Mouse (Mus musculus): ENCODE measurements around the gene Pdia6.

Pdia6 gene

GRCm38 (mm10) chr12:17265971-17266672 is at the start of gene Pdia6:
Pdia6 (plus strand) TSS chr12:17266545.
- peak; percentile 89 for DNase-seq (ENCODE audit: low read depth)

- DNase-seq (ENCODE audit: low read depth): no peak
Measured at GRCm38 (mm10) chr12:17218390-17218789, 48.0 kb upstream of the Pdia6 start.

DNA sequence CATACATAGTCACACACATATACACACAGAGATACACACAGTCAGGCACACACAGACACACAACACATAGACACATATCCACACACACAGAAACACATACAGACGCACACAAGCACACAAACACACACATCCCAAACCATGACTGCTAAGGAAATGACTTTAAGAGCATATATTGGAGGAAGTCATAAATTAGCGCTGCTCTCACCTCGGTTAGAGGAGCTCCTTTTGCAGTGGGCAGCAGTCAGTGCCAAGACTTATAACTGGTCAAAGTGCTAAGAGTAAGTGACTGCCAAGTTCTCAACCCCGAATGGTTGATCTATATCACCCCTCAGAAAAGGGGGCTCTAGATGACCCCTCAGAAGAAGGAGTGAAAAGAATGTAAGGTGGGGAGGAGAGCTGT is 47.2 kb upstream of the Pdia6 start:
- no peak for DNase-seq (ENCODE audit: low read depth)

GRCm38 (mm10) chr12:17220631-17221030 is 45.7 kb upstream of the Pdia6 start:
- no peak for DNase-seq (ENCODE audit: low read depth)

GRCm38 (mm10) chr12:17221891-17222428 is 44.4 kb upstream of the Pdia6 start:
- DNase-seq (ENCODE audit: low read depth): peak; percentile 3

- DNase-seq (ENCODE audit: low read depth): no peak
Measured at GRCm38 (mm10) chr12:17223050-17223449, 43.3 kb upstream of the Pdia6 start.

DNA sequence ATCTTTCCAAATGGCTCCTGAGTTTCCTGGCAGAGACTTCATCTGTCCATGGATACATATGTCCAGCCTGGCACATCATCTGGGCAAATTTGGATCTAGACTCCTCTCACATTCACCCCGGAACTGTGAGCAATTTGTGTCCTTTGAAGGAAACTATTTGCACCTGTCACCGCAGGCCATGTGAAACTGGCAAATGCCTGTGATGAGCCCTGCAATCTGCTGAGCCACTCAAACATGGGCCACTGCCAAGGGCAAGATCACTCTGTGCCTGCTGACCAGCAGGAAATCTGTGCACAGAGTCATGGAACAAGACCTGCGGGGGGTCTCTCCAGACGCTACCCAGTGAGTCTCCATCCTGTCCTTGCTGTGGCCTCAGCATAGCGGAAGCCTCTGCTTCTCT is 41.3 kb upstream of the Pdia6 start:
- DNase-seq (ENCODE audit: low read depth): no peak

DNA sequence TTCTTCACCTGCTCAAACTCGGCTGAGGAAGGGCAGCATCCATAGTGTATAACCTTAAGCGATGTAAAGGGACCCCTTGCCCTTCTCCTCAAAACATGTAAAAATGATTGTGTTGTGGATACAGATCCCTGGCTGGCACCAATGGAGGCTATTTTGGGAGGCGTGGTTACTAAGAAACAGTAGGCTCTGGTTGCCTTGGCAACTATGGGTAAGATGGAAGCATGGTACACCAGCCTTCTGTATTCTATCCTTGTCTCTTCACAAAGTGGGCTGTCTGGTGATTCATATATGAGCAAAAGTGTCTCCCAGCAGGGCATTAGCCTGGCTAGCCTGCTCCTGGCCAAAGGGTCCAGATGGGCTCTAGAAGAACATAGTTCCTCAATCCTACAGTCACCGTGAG is 38.4 kb upstream of the Pdia6 start:
- DNase-seq (ENCODE audit: low read depth): no peak

- DNase-seq (ENCODE audit: low read depth): no peak
Measured at GRCm38 (mm10) chr12:17230581-17230980, 35.8 kb upstream of the Pdia6 start.

- no peak for DNase-seq (ENCODE audit: low read depth)
Measured at GRCm38 (mm10) chr12:17231513-17231912, 34.8 kb upstream of the Pdia6 start.

DNA sequence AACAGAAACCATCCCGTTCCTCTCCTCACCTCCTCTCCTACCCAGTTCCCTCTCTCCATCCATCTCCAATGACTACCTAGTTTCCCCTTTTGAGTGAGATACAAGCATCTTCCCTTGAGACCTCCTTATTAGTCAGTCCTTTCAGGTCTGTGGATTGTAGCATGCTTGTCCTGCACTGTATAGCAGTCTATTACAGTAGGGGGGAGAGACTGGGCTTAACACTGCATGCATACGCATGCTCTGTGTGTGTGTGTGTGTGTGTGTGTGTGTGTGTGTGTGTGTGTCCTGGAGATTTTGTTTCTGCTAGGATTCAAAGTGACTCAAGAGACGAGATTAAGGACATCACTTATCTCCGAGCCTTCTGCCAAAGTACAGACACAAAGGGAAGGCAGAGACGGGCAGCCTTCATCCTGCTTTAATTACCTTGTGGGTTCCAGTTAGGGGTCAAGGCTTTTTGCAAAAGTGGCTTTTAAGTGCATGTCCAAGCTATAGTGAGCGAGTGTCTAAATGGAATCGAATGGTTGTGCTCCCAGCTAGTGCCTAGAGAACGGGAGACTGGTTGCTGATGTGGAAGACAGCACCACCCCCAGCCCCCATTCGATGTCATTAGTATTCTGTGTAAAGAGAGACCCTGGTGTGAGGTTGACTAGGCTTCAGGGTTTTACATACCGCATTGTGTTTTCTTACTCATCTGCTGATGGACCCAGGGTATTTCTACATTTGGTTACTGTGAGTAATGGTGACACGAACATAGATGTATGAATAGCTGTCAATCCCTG is 30.6 kb upstream of the Pdia6 start:
- no peak for DNase-seq (ENCODE audit: low read depth)

DNA sequence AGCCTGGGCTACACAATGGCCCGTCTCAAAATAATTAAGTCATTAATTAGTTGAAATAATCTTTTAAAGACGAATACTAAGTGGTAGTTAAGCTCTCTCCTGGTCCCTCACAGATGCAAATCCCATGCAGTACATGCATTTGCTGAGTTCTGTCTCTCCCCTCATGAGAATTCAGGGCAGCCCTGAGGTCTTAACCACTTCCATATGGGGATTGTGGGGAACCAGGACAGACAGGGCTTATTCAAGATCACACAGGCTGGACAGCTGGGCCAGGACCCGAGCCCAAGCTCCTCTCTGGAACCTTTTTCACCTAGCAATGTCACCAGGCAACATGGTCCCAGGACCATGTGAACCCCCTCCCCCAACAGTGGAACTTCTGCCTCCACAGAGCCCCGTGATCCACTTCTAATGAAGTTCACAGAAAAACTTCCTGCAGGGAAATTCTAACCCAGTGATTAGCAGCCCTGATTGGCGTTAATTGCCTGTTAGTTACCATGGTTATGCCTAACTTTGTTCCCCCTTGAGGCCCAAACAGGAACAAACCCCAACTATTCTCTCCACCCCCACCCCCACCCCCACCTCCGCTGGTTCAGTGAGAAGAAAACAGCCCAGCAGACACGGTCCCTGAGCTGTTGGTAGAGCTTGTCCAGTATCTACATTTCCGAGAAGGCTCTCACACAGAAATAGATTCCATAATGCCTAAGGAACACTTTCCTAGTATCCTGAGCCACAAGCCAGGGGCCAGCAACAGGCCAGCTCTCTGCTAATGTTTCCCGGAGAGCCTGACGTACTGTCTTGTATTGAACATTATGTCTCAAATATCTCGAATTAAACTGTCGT is 27.5 kb upstream of the Pdia6 start:
- DNase-seq (ENCODE audit: low read depth): no peak

- DNase-seq (ENCODE audit: low read depth): no peak
Measured at GRCm38 (mm10) chr12:17239428-17239688, 27.0 kb upstream of the Pdia6 start.

GRCm38 (mm10) chr12:17241016-17241415 is 25.3 kb upstream of the Pdia6 start:
- DNase-seq (ENCODE audit: low read depth): no peak

DNA sequence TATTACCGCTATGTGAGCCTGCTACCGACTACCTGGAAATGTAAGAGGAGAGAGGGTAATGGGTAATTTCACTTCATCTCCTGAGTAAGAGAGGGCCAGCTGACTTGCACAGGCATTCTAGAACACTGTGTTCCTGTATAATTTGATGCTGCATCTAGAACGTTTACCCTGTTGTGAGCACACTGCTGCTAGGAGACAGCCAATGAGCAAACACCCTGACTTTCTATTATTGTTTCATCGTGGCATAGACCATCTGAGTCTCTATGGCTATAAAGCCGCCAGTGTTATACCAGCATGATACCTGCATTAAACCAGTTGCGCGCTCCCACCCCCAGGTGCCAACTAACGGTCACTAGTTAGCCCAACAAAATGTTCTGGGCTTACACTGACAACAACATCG is 24.7 kb upstream of the Pdia6 start:
- no peak for DNase-seq (ENCODE audit: low read depth)

- DNase-seq (ENCODE audit: low read depth): no peak
Measured at GRCm38 (mm10) chr12:17242041-17242440, 24.3 kb upstream of the Pdia6 start.

GRCm38 (mm10) chr12:17250962-17251361 is 15.4 kb upstream of the Pdia6 start:
- no peak for DNase-seq (ENCODE audit: low read depth)

DNA sequence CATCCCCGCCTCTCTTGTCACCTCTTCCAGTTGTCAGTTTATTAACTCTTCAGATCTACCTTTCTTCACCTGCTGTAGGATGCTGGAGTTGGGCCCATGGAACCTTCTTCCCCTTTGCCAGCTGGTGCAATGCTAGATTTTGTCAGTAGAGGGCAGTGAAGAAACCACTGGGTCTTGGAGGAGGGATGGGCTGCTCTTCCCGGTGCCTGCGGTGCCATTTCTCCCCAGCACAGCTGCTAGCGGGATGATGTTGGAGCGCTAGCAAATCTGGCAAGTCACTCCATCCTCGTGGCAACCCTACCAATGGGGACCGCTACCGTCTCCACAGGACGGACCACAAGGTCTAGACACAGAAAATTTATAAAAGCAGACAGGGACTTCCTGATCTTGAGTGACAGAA is 13.3 kb upstream of the Pdia6 start:
- DNase-seq (ENCODE audit: low read depth): peak; percentile 50

DNA sequence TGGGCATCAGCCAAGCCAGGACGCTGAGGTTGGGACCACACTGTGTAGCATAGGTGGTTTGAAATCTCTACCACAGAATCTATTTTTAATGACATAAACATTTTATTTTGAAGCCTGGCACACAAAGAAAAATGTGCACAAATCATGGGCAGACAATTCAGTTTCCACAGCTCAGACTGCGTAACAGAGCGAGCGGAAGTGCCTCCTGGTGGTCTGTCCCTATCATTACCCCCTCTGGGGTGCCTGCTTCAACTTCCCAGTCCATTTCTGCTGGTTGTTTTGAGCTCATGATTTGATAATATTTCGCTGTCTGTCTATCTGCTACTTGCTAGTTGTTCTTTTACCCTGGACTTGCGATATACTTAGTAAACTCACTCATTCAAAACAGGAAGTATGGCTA is 10.7 kb upstream of the Pdia6 start:
- DNase-seq (ENCODE audit: low read depth): no peak

DNA sequence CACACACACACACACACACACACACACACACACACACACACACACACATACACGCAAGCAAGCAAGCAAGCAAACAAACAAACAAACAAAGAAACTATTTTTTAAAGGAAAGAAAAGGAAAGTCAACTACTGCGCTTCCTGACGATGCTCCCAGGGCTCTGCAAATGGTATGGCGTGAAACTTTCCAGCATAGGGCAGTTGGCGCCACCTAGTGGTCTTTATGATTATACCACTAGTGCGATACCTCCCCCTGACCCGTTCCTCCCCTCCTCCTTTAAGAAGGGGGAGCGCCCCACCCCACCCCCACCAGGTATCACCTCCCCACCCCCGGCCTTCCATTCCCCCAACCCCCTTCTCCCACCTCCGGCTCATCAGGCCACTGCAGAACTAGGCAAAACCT is 9.4 kb upstream of the Pdia6 start:
- DNase-seq (ENCODE audit: low read depth): peak; percentile 30

- DNase-seq (ENCODE audit: low read depth): no peak
Measured at GRCm38 (mm10) chr12:17258431-17258830, 7.9 kb upstream of the Pdia6 start.

- no peak for DNase-seq (ENCODE audit: low read depth)
Measured at GRCm38 (mm10) chr12:17261005-17261404, 5.3 kb upstream of the Pdia6 start.

DNA sequence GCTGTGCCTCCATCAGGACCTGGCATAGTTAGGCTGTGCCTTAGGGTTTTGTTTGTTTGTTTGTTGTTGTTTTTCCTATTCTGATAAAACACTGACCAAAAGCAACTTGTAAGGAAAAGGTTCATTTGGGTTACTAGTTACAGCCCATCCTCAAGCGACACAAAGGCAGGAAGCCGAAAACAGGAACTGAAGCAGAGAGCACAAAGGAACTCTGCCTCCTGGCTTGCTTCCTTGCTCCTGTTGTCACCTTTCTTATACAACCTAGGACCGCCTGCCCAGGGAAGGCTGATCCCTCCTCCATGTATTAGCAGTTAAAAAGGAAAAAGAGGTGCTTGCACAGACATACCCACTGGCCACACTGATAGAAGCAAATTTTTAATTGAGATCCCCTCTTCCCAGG is 2.5 kb upstream of the Pdia6 start:
- no peak for DNase-seq (ENCODE audit: low read depth)

All from c-Kit-positive CD71-positive TER-119-negative erythroid progenitor cells, embryonic 14.5 days (primary cell).